Mouse (Mus musculus): ENCODE measurements at regions not wholly inside any gene's neighbourhood (a gene's known extent, or its start where the extent isn't known, plus 50 kb on each side); places are given as distances from the start of the nearest gene placed in this dataset.
A peak's percentile ranks its signal among the peaks of the same experiment; 100 is the strongest.
"Not testable (repeated sequence)": the region's sequence is repeated elsewhere in the genome, so short reads cannot be mapped to it uniquely, and the experiment has no call there.

DNA sequence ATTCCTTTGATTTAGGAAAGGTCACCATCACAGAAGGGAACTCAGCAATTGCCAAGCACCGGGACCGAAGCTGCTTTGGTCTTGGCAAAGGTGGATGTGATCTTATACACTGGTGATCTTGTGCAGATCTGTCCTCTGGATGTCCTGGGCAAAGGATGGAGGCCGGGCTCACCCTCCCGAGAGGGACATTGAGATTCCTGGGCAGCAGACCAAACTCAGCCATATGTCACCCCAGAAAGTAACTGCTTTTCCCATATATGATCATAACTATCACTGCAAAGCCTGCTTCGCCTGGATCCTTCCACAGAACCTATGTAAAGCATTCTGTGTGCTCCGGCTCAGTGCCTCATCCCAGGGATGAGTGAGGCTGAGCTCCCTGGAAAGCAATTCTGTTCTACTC is 96.3 kb upstream of the Pou3f3 start:
- no peaks in the 10 kb centered on the region for H3K4me1 ChIP-seq (ENCODE audit: control insufficient read depth, insufficient read depth, low read length)
- 0 out of 2 replicates have a peak, but pooled peaks cover 2% of the 10 kb centered on the region for H3K9me3 ChIP-seq (replicated peaks; ENCODE audit: control insufficient read depth, low read length)
- ATAC-seq (replicated peaks; ENCODE audit: extremely low read depth, insufficient read depth, low FRiP score) = no peak
- no peaks in the 10 kb centered on the region for H3K36me3 ChIP-seq (ENCODE audit: control insufficient read depth, insufficient read depth)
- no peak overlapping the region for H3K27ac ChIP-seq (ENCODE audit: low read length)
- no peaks in the 10 kb centered on the region for H3K27me3 ChIP-seq (ENCODE audit: control insufficient read depth, insufficient read depth, low read length)
- no peak overlapping the region for H3K4me2 ChIP-seq (ENCODE audit: low read depth, low read length)
- H3K9ac ChIP-seq (ENCODE audit: low read length) = no peak overlapping the region
- 77% methylated on average over 6 of the region's 6 CpGs for whole genome bisulfite sequencing
- no peak overlapping the region for H3K4me3 ChIP-seq (ENCODE audit: low read length)

- 79% methylated on average over 7 of the region's 7 CpGs for WGBS
- no peak overlapping the region for H3K4me3 ChIP-seq (ENCODE audit: low read length)
- H3K4me1 ChIP-seq (ENCODE audit: control insufficient read depth, insufficient read depth, low read length) = no peaks in the 10 kb centered on the region
- no peaks in the 10 kb centered on the region for H3K9me3 ChIP-seq (replicated peaks; ENCODE audit: control insufficient read depth, low read length)
- H3K36me3 ChIP-seq (ENCODE audit: control insufficient read depth, insufficient read depth) = no peaks in the 10 kb centered on the region
- H3K27me3 ChIP-seq (ENCODE audit: control insufficient read depth, insufficient read depth, low read length) = no peaks in the 10 kb centered on the region
- no peak overlapping the region for H3K4me2 ChIP-seq (ENCODE audit: low read depth, low read length)
- H3K27ac ChIP-seq (ENCODE audit: low read length) = no peak overlapping the region
- H3K9ac ChIP-seq (ENCODE audit: low read length) = no peak overlapping the region
- ATAC-seq (replicated peaks; ENCODE audit: extremely low read depth, insufficient read depth, low FRiP score) = no peak
Observed at GRCm38 (mm10) chr1:42606251-42606650, 89.3 kb upstream of the Pou3f3 start.

GRCm38 (mm10) chr1:42607466-42608043 is 88.0 kb upstream of the Pou3f3 start:
- not testable (repeated sequence) for H3K4me1 ChIP-seq (ENCODE audit: control insufficient read depth, insufficient read depth, low read length); H3K9ac ChIP-seq (ENCODE audit: low read length); ATAC-seq (replicated peaks; ENCODE audit: extremely low read depth, insufficient read depth, low FRiP score); H3K27me3 ChIP-seq (ENCODE audit: control insufficient read depth, insufficient read depth, low read length); H3K4me2 ChIP-seq (ENCODE audit: low read depth, low read length); H3K27ac ChIP-seq (ENCODE audit: low read length); H3K9me3 ChIP-seq (replicated peaks; ENCODE audit: control insufficient read depth, low read length); H3K36me3 ChIP-seq (ENCODE audit: control insufficient read depth, insufficient read depth); H3K4me3 ChIP-seq (ENCODE audit: low read length)
- WGBS = 71% methylated on average over 4 of the region's 4 CpGs

DNA sequence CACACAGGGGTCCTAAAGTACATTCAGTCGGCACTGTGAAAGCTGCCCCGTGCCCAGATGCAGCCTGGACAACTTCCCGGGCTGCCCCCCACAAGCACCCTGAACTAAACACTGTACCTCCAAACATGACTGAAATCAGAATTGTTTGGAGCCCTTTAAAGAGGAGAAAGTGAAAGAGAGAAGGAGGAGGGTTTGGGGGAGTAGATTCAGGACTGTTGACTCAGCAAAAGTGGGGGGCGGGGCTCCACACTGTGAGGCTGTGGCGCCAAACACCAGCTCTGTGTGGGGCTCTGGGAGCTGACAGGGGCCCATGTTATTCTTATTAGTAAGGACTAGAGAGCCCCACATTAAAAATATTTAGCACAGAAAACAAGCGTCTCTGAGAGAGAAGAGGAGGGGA is 71.8 kb upstream of the Pou3f3 start:
- Histone ChIP-seq H3K27ac (ENCODE audit: low read length) (no peak overlapping the region), H3K4me1 (ENCODE audit: control insufficient read depth, insufficient read depth, low read length) (no peaks in the 10 kb centered on the region), H3K36me3 (ENCODE audit: control insufficient read depth, insufficient read depth) (no peaks in the 10 kb centered on the region), H3K9ac (ENCODE audit: low read length) (no peak overlapping the region), H3K4me2 (ENCODE audit: low read depth, low read length) (no peak overlapping the region), H3K27me3 (ENCODE audit: control insufficient read depth, insufficient read depth, low read length) (peaks cover 6% of the 10 kb centered on the region; the same call in 1 of the 2 replicates), H3K9me3 (replicated peaks; ENCODE audit: control insufficient read depth, low read length) (no peaks in the 10 kb centered on the region), H3K4me3 (ENCODE audit: low read length) (no peak overlapping the region)
- ATAC-seq (replicated peaks; ENCODE audit: extremely low read depth, insufficient read depth, low FRiP score) = no peak
- 81% methylated on average over 6 of the region's 6 CpGs for WGBS

- Histone ChIP-seq H3K27ac (ENCODE audit: low read length) (no peak overlapping the region), H3K4me3 (ENCODE audit: low read length) (no peak overlapping the region), H3K4me2 (ENCODE audit: low read depth, low read length) (no peak overlapping the region), H3K27me3 (ENCODE audit: control insufficient read depth, insufficient read depth, low read length) (peaks cover 6% of the 10 kb centered on the region; the same call in 1 of the 2 replicates), H3K4me1 (ENCODE audit: control insufficient read depth, insufficient read depth, low read length) (peaks cover 12% of the 10 kb centered on the region), H3K36me3 (ENCODE audit: control insufficient read depth, insufficient read depth) (no peaks in the 10 kb centered on the region), H3K9me3 (replicated peaks; ENCODE audit: control insufficient read depth, low read length) (no peaks in the 10 kb centered on the region), H3K9ac (ENCODE audit: low read length) (no peak overlapping the region)
- 61% methylated on average over 12 of the region's 12 CpGs for WGBS
- no peak for ATAC-seq (replicated peaks; ENCODE audit: extremely low read depth, insufficient read depth, low FRiP score)
Observed at GRCm38 (mm10) chr1:42628800-42629199, 66.8 kb upstream of the Pou3f3 start.

DNA sequence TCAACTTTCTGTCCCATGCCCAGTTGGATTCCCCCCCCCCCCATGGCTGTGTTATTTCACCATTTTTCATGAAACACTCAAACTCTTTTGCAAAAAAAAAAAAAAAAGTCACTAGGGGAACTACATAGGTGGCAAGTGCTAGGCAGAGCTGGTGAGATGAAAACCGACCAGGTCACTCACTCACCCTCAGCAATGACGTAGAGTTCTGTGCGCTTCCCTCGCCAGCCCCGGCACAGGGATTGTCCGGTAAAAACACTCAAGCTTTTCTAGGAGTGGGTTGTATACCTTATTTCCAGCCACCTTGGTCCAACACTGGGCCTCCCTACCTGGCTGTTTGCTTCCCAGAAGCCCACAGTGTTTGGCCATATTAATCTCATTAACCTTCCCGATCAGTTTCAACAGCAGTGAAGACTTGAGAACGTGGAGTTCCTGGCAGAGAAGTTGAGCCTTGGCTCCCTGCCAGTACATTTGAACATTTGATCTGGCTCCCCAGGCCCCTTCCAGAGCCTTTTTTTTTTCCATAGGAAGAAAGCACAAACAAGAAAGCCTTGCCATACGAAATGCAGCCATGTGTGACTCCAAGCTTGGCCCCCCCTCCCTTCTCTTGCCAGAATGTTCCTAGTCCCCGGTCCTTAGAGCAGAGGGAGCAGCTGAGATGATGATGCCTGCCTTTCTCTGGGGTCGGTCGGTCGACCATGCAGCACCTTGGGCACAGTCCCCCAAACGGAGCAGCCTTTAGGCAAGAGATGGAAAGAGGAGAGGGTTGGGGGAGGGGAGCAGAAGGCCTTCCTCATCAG is 65.9 kb upstream of the Pou3f3 start:
- Histone ChIP-seq H3K27ac (ENCODE audit: low read length) (no peak overlapping the region), H3K4me1 (ENCODE audit: control insufficient read depth, insufficient read depth, low read length) (peaks cover 12% of the 10 kb centered on the region), H3K27me3 (ENCODE audit: control insufficient read depth, insufficient read depth, low read length) (peaks cover 8% of the 10 kb centered on the region; the same call in 1 of the 2 replicates), H3K9ac (ENCODE audit: low read length) (no peak overlapping the region), H3K36me3 (ENCODE audit: control insufficient read depth, insufficient read depth) (no peaks in the 10 kb centered on the region), H3K4me2 (ENCODE audit: low read depth, low read length) (peak overlapping the region; percentile 30), H3K4me3 (ENCODE audit: low read length) (no peak overlapping the region), H3K9me3 (replicated peaks; ENCODE audit: control insufficient read depth, low read length) (no peaks in the 10 kb centered on the region)
- WGBS = 45% methylated on average over 14 of the region's 14 CpGs
- no peak; the same call in 1 of the 2 replicates for ATAC-seq (replicated peaks; ENCODE audit: extremely low read depth, insufficient read depth, low FRiP score)

DNA sequence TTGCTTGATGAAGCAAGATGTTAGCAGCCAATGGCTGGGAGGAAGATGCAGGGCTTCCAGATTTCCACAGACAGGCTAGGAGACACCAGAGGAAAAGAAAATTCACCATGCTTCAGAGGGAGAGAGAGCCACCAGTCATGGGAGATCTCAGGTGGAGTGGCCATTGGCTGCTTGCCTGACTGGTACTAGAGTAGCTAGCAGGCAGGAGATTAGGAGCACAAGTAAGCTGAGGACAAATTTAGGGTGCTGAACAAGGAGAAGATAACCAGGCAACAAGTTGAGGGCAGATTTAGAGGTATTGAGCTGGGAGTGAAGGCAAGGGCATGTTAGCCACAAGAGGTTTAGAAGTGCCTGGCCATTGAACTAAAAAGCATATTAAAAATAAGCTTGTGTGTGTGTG is 63.3 kb upstream of the Pou3f3 start:
- Histone ChIP-seq H3K4me3 (ENCODE audit: low read length) (no peak overlapping the region), H3K9ac (ENCODE audit: low read length) (no peak overlapping the region), H3K27me3 (ENCODE audit: control insufficient read depth, insufficient read depth, low read length) (peaks cover 3% of the 10 kb centered on the region; the same call in 1 of the 2 replicates), H3K36me3 (ENCODE audit: control insufficient read depth, insufficient read depth) (no peaks in the 10 kb centered on the region), H3K27ac (ENCODE audit: low read length) (no peak overlapping the region), H3K4me2 (ENCODE audit: low read depth, low read length) (no peak overlapping the region), H3K9me3 (replicated peaks; ENCODE audit: control insufficient read depth, low read length) (no peaks in the 10 kb centered on the region), H3K4me1 (ENCODE audit: control insufficient read depth, insufficient read depth, low read length) (peaks cover 12% of the 10 kb centered on the region)
- peak; percentile 89 for ATAC-seq (replicated peaks; ENCODE audit: extremely low read depth, insufficient read depth, low FRiP score)

GRCm38 (mm10) chr1:42636558-42636957 is 59.0 kb upstream of the Pou3f3 start:
- H3K9ac ChIP-seq (ENCODE audit: low read length) = no peak overlapping the region
- H3K27me3 ChIP-seq (ENCODE audit: control insufficient read depth, insufficient read depth, low read length) = 0 out of 2 replicates have a peak, but pooled peaks cover 3% of the 10 kb centered on the region
- H3K9me3 ChIP-seq (replicated peaks; ENCODE audit: control insufficient read depth, low read length) = no peaks in the 10 kb centered on the region
- no peak overlapping the region for H3K27ac ChIP-seq (ENCODE audit: low read length)
- no peak overlapping the region for H3K4me2 ChIP-seq (ENCODE audit: low read depth, low read length)
- no peaks in the 10 kb centered on the region for H3K36me3 ChIP-seq (ENCODE audit: control insufficient read depth, insufficient read depth)
- no peak for ATAC-seq (replicated peaks; ENCODE audit: extremely low read depth, insufficient read depth, low FRiP score)
- 55% methylated on average over 5 of the region's 5 CpGs for WGBS
- H3K4me1 ChIP-seq (ENCODE audit: control insufficient read depth, insufficient read depth, low read length) = peaks cover 5% of the 10 kb centered on the region
- H3K4me3 ChIP-seq (ENCODE audit: low read length) = no peak overlapping the region
